12 mouse cellular contexts compared by ENCODE assay signal in the genomic region with DNA sequence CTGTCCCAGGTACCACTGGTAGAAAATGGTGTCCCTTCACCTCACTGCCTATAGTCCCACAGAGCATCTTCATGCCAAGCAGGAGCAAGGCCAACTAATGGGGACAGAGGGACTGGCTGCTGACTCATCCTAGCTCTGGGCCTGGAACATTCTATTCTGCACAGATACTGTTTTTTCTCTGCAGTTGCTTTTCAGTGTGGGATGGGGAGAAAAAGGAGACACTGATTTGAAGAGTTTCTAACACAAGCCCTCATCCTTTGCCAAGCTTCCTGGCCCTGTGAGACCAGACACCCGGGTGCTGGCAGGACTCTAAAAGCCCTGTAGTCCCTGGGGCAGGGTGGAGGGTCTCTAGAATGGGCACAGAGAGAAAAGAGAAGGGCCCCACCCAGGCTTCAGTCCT.
DNase-seq lines count a peak whose midpoint lies in the region; ATAC-seq lines count a peak whose summit lies in the region.
"Had no signal": no experiment of that assay in that cellular context is flagged by ENCODE, and none has a peak within 500 bp of the region (broad histone marks: within the 10 kb centered on the region; RNA-seq: fewer than 3 reads in every experiment).

No protein-coding gene starts in this region.

- peaks cover 43% of the 10 kb centered on the region for H3K4me1 ChIP-seq in heart, embryonic 11.5 days (ENCODE audit: control insufficient read depth, insufficient read depth, low read length)
- peaks cover 27% of the 10 kb centered on the region for H3K4me1 ChIP-seq in limb, embryonic 15.5 days
- peaks cover 13% of the 10 kb centered on the region for H3K4me1 ChIP-seq in limb, embryonic 10.5 days

- no peaks in the 10 kb centered on the region for H3K9me3 ChIP-seq in heart, embryonic 11.5 days (replicated peaks; ENCODE audit: control insufficient read depth, low read length)
- no peaks in the 10 kb centered on the region for H3K9me3 ChIP-seq in limb, embryonic 15.5 days
- H3K9me3 ChIP-seq in limb, embryonic 10.5 days (replicated peaks) = no peaks in the 10 kb centered on the region

- no peak overlapping the region for H3K9ac ChIP-seq in heart, embryonic 11.5 days (ENCODE audit: low read depth, low read length)
- 0 out of 2 replicates have a peak overlapping the region, but pooled peaks have one; percentile 4 for H3K9ac ChIP-seq in limb, embryonic 15.5 days

- WGBS in heart, embryonic 11.5 days (ENCODE audit: insufficient replicate concordance) = 84% methylated on average over 1 of the region's 1 CpGs
- WGBS in limb, embryonic 15.5 days = 81% methylated on average over 1 of the region's 1 CpGs
- 92% methylated on average over 1 of the region's 1 CpGs for WGBS in limb, embryonic 10.5 days

- H3K4me2 ChIP-seq in heart, embryonic 11.5 days = no peak overlapping the region
- H3K4me2 ChIP-seq in limb, embryonic 15.5 days = no peak overlapping the region

- no peak overlapping the region for H3K27ac ChIP-seq in heart, embryonic 11.5 days (ENCODE audit: low read depth, low read length)
- H3K27ac ChIP-seq in limb, embryonic 15.5 days = no peak overlapping the region
- no peak overlapping the region for H3K27ac ChIP-seq in limb, embryonic 10.5 days
- H3K27ac ChIP-seq: kidney, postnatal 0 days had no signal

- peaks cover 16% of the 10 kb centered on the region for H3K36me3 ChIP-seq in heart, embryonic 11.5 days (ENCODE audit: control insufficient read depth, insufficient read depth, low read length)
- H3K36me3 ChIP-seq in limb, embryonic 15.5 days = peaks cover 39% of the 10 kb centered on the region
- H3K36me3 ChIP-seq in limb, embryonic 10.5 days = peaks cover 35% of the 10 kb centered on the region

- H3K4me3 ChIP-seq in heart, embryonic 11.5 days (ENCODE audit: low read depth, low read length) = no peak overlapping the region
- no peak overlapping the region for H3K4me3 ChIP-seq in limb, embryonic 15.5 days
- no peak overlapping the region for H3K4me3 ChIP-seq in limb, embryonic 10.5 days
- H3K4me3 ChIP-seq: erythroblast, embryonic 14.5 days had no signal

- no peaks in the 10 kb centered on the region for H3K27me3 ChIP-seq in heart, embryonic 11.5 days (ENCODE audit: control insufficient read depth, insufficient read depth, low read length)
- H3K27me3 ChIP-seq in limb, embryonic 15.5 days = no peaks in the 10 kb centered on the region
- no peaks in the 10 kb centered on the region for H3K27me3 ChIP-seq in limb, embryonic 10.5 days (ENCODE audit: low read depth, poor library complexity, severe bottlenecking)

- ATAC-seq in heart, embryonic 11.5 days (replicated peaks; ENCODE audit: insufficient number of reproducible peaks, low FRiP score, low TSS enrichment) = no peak
- no peak for ATAC-seq in limb, embryonic 15.5 days (ENCODE audit: insufficient number of reproducible peaks, low FRiP score, low TSS enrichment, low read depth)

- DNase-seq in cerebellum, adult 18-20 months = peak; percentile 56 to 65
- no peak for DNase-seq in cerebellum, postnatal 10 days
- peak; percentile 68 to 75 for DNase-seq in heart, adult 18-20 months
- no peak for DNase-seq in limb, embryonic 10.5 days (ENCODE audit: low spot score)
- peak; percentile 89 for DNase-seq in brain, adult 2 months (ENCODE audit: low read depth, low spot score)
- DNase-seq in ovary, adult 18-20 months (ENCODE audit: low spot score) = no peak
- DNase-seq: right cerebral cortex, postnatal 4 days; thymus, adult 2 months had no signal

Comparison
In these comparisons a context has a peak if more than half of its experiments do, and no peak if none do; other contexts are left out.
1. DNase-seq: peak in cerebellum, adult 18-20 months (2 of 2), heart, adult 18-20 months (2 of 2) and brain, adult 2 months (single experiment); none in cerebellum, postnatal 10 days (0 of 2), limb, embryonic 10.5 days (single experiment) and ovary, adult 18-20 months (single experiment).